Mouse (Mus musculus): ENCODE results near the gene Tctn1. TPM values are rescaled to one million over a fixed set of nuclear protein-coding genes. Genes with fewer than 3 reads are reported as not detected.

Gene Tctn1
- 1 to 10 TPM; 8.0 TPM for total RNA-seq (2023)

GRCm38 (mm10) chr5:122263933-122264905 lies at the start of gene Tctn1:
TSS of gene Tctn1 (minus strand) at chr5:122264460.

GRCm38 (mm10) chr5:122284183-122285028 lies 20.1 kb upstream of the Tctn1 start, which contains the start of gene Pptc7:
TSS of gene Pptc7 (plus strand) at chr5:122284365.

GRCm38 (mm10) chr5:122206475-122206874 lies 57.8 kb downstream of the Tctn1 start, which contains the start of gene Hvcn1:
TSS of gene Hvcn1 (plus strand) at chr5:122206804.

Other genes with a start within 250 kb of the Tctn1 start
- gene Cux2, start 214.4 kb downstream of the Tctn1 start, total RNA-seq (2023) = 1 to 10 TPM in 1 of 2 experiments, under 1 TPM in 1; 0.79 to 2.5 TPM
- 1 to 10 TPM; 4.2 to 6.6 TPM for gene Myl2, start 163.5 kb downstream of the Tctn1 start, total RNA-seq (2023)
- 1 to 10 TPM; 6.2 to 9.1 TPM for gene Ccdc63, start 123.6 kb downstream of the Tctn1 start, total RNA-seq (2023)
- gene Ppp1cc, start 106.2 kb downstream of the Tctn1 start, total RNA-seq (2023) = 100 to 1,000 TPM; 201 to 214 TPM
- 100 to 1,000 TPM in 1 of 2 experiments, 10 to 100 TPM in 1; 98.6 to 111 TPM for gene Hvcn1, start 57.7 kb downstream of the Tctn1 start, total RNA-seq (2023)
- gene Pptc7, start 19.9 kb upstream of the Tctn1 start, total RNA-seq (2023) = 10 to 100 TPM; 14.5 to 18.4 TPM
- gene Rad9b, start 89.8 kb upstream of the Tctn1 start, total RNA-seq (2023) = 1 to 10 TPM; 1.1 to 2.4 TPM
- 10 to 100 TPM; 57.0 to 59.9 TPM for gene Vps29, start 89.9 kb upstream of the Tctn1 start, total RNA-seq (2023)
- gene Gpn3, start 107.4 kb upstream of the Tctn1 start, total RNA-seq (2023) = 10 to 100 TPM; 14.4 to 14.6 TPM
- 1 to 10 TPM; 5.4 to 5.6 TPM for gene Fam216a, start 107.9 kb upstream of the Tctn1 start, total RNA-seq (2023)
- gene Arpc3, start 127.4 kb upstream of the Tctn1 start, total RNA-seq (2023) = 100 to 1,000 TPM; 562 to 596 TPM
- gene Anapc7, start 157.2 kb upstream of the Tctn1 start, total RNA-seq (2023) = 10 to 100 TPM; 24.4 to 26.2 TPM
- 10 to 100 TPM; 75.4 to 77.0 TPM for gene Atp2a2, start 237.8 kb upstream of the Tctn1 start, total RNA-seq (2023)